Mouse (Mus musculus) brain, embryonic 14.5 days (tissue): ENCODE measurements at regions not wholly inside any gene's neighbourhood (a gene's known extent, or its start where the extent isn't known, plus 50 kb on each side); places are given as distances from the start of the nearest gene placed in this dataset.

Source experiments
- CTCF ChIP-seq: fragments of 200-500 bp; IDR thresholded peaks from 2 replicates; pipeline ENCODE4 v1.5.1; 2012; ENCODE audit warnings: inconsistent platforms, mild to moderate bottlenecking, moderate library complexity, borderline replicate concordance; ENCODE audit not compliant: insufficient read depth, insufficient read length; ENCODE audit errors: extremely low read depth
- POLR2A ChIP-seq: fragments of 200-500 bp; IDR thresholded peaks from 2 replicates; pipeline ENCODE4 v1.6.1; 2012; ENCODE audit warnings: mild to moderate bottlenecking, inconsistent platforms, borderline replicate concordance; ENCODE audit not compliant: poor library complexity, insufficient read depth, insufficient read length, severe bottlenecking; ENCODE audit errors: extremely low read depth

DNA sequence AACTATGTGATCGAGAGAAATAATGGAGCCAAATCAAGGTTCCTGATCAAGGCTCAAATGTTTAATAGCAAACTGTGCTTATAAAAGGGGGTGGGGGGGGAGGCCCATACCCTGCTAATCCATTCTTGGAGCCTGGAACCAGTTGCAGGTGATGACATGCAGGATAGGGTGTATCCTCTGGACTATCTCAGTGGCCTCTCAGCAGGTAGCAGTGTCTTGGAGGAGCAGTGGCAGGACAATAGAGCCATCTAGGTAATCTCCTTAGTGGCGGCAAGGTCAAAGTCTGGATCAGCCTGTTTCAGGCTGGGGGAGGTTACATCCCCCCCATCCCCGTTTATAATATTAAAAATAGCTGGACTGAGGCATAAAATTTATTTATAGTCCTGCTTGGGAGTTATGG lies 217.0 kb downstream of the Tbl1xr1 start:
- no peak for TF ChIP-seq CTCF
- TF ChIP-seq POLR2A: no peak
